Mouse (Mus musculus): ENCODE data around the gene Sgk2. TPM values are rescaled to one million over a fixed set of nuclear protein-coding genes. Genes with fewer than 3 reads are reported as not detected.
A peak's percentile ranks its signal among the peaks of the same experiment; 100 is the strongest.

Sgk2 gene
- total and polyA plus RNA-seq, 3 experiments: not detected

DNA sequence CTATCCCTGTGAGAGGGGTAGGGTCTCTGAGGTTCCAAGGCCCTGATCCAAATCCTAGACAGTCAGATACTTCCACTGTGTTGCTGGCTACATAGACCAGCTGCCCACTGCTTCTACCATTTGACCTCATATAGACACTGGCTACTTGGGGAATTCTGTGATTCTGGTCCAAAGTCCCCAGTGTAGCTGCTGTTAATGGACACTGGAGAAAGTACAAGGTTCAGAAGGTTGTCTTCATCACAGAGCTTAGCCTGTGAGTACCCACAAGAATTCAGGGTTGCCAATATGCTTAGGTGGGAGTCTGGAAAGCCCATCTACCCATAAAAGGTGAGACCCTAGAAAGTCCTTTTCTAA, 4.9 kb downstream of the Sgk2 start:
- H3K27me3 ChIP-seq (ENCODE audit: control insufficient read depth, insufficient read depth, low read length): no peaks in the 10 kb centered on the region
- no peak for TF ChIP-seq CTCF (IDR thresholded peaks at IDR 0.05)
- no peak for TF ChIP-seq POLR2A (IDR thresholded peaks at IDR 0.05; ENCODE audit: insufficient read depth, low read depth, low read length)
- no peak for TF ChIP-seq EP300 (IDR thresholded peaks at IDR 0.05; ENCODE audit: insufficient read depth, low read depth, low read length)
- no peak overlapping the region for H3K9ac ChIP-seq (ENCODE audit: low read depth, low read length)
- no peaks in the 10 kb centered on the region for H3K36me3 ChIP-seq (ENCODE audit: control insufficient read depth, insufficient read depth, low read length)
- no peak for DNase-seq
- no peaks in the 10 kb centered on the region for H3K79me2 ChIP-seq (replicated peaks; ENCODE audit: control insufficient read depth, insufficient read depth, low read length)
- no peak overlapping the region for H3K27ac ChIP-seq
- no peaks in the 10 kb centered on the region for H3K4me1 ChIP-seq (ENCODE audit: control insufficient read depth, insufficient read depth, low read length)
- no peak overlapping the region for H3K4me3 ChIP-seq
- intact Hi-C loops (cut with DNase I): no loop called here

DNA sequence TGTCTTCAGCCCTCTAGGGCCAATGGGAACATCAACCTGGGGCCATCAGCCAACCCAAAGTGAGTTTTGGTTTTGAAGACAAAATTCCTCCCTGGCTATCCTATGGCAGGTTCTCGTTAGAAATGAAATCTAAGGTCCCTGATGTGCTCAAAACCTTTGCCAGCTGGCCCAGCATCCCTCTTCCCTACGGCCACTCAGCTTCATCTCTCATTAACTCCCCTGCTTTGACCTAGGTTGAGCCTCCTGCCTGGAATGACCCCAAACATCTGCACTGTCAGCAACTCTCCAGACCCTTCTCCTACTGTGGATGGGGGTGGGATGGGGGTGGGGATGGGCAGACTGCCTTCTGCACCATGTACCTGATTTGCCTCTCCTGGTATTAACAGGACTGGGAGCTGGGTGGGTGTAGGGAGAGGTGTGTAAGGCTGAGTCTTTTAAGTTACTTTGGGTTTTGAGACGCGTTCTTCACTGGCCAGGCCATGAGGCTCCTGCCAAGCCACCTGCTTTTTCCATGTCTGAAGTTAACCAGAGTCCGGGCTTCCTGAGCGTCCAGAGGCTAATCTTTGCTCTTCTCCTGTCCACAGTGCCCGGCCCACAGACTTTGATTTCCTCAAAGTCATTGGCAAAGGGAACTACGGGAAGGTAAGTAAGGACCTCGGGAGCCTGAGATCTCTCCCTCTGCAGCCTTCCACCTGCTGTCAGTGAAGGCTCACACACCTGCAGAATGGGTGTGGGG, 6.9 kb downstream of the Sgk2 start:
- no peak overlapping the region for H3K9ac ChIP-seq (ENCODE audit: low read depth, low read length)
- 62% methylated on average over 9 of the region's 9 CpGs for WGBS
- intact Hi-C loops (cut with DNase I): no loop called here

DNA sequence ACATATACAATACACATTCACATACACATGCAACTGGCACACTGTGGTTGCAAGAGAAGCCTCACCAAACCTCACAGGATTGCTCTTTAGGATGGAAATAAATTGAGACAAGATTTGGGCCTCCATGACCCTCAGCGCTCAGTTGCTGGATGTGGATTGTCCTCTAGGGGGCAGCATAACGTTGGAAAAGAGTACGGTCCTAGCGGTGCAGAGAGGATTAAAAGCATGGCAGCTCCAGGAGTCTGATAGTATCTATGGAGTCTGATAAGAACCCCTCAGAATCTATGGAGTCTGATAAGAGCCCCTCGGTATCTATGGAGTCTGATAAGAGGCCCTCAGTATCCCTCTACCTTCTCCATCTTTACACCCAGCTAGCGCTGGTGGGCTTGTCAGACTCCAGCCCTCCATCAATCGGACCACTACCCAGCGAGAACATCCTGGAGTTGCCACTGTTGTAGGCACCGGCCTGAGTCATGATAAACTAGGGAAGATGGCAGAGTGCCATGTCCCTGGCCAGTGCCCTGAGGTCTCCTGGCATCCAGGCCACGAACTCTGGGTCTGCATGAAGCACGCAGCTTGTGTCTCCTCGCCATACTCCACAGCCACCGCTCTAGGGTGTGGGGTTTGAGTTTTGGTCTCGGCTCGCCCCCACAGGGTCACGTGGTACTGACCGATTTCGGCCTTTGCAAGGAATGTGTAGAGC, 11.5 kb downstream of the Sgk2 start:
- DNase-seq: peak; percentile 42 to 52
- Histone ChIP-seq H3K79me2 (replicated peaks; ENCODE audit: control insufficient read depth, insufficient read depth, low read length) (no peaks in the 10 kb centered on the region), H3K9ac (ENCODE audit: low read depth, low read length) (no peak overlapping the region), H3K27me3 (ENCODE audit: control insufficient read depth, insufficient read depth, low read length) (no peaks in the 10 kb centered on the region), H3K27ac (no peak overlapping the region), H3K4me1 (ENCODE audit: control insufficient read depth, insufficient read depth, low read length) (no peaks in the 10 kb centered on the region), H3K4me3 (no peak overlapping the region), H3K36me3 (ENCODE audit: control insufficient read depth, insufficient read depth, low read length) (no peaks in the 10 kb centered on the region)
- no peak for TF ChIP-seq POLR2A (IDR thresholded peaks at IDR 0.05; ENCODE audit: insufficient read depth, low read depth, low read length)
- peak; percentile 94 for TF ChIP-seq CTCF (IDR thresholded peaks at IDR 0.05)
- TF ChIP-seq EP300 (IDR thresholded peaks at IDR 0.05; ENCODE audit: insufficient read depth, low read depth, low read length): no peak
- intact Hi-C loops (cut with DNase I): loop anchor here (1.0 to 2.0 kb wide), 2 partner anchors 30 to 76 kb away; no protein-coding TSS in a partner anchor
- 19% methylated on average over 18 of the region's 18 CpGs for WGBS

More for the DNA sequence above, 6.9 kb downstream of the Sgk2 start:
- Histone ChIP-seq H3K79me2 (replicated peaks; ENCODE audit: control insufficient read depth, insufficient read depth, low read length) (no peaks in the 10 kb centered on the region), H3K4me1 (ENCODE audit: control insufficient read depth, insufficient read depth, low read length) (no peaks in the 10 kb centered on the region), H3K36me3 (ENCODE audit: control insufficient read depth, insufficient read depth, low read length) (no peaks in the 10 kb centered on the region), H3K27ac (no peak overlapping the region), H3K4me3 (no peak overlapping the region), H3K27me3 (ENCODE audit: control insufficient read depth, insufficient read depth, low read length) (no peaks in the 10 kb centered on the region)
- DNase-seq: no peak
- no peak for TF ChIP-seq CTCF (IDR thresholded peaks at IDR 0.05)
- TF ChIP-seq EP300 (IDR thresholded peaks at IDR 0.05; ENCODE audit: insufficient read depth, low read depth, low read length): no peak
- no peak for TF ChIP-seq POLR2A (IDR thresholded peaks at IDR 0.05; ENCODE audit: insufficient read depth, low read depth, low read length)

DNA sequence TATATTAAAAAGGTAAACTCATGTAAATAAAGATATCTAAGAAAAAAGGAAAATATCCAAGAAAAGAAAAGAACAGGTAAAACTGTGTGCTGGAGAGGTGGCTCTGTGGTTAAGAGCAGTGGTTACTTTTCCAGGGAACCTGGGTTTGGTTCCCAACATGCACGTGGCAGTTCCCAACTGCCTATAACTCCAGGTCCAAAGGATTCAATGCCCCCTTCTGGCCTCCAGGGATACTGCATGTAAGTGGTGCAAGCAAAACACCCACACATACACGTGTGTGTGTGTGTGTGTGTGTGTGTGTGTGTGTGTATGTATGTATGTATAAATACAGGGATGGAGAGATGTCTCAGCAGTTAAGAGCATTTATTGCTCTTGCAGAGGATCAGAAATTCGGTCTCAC, 12.6 kb downstream of the Sgk2 start:
- Histone ChIP-seq H3K4me3 (no peak overlapping the region), H3K79me2 (replicated peaks; ENCODE audit: control insufficient read depth, insufficient read depth, low read length) (no peaks in the 10 kb centered on the region), H3K27ac (no peak overlapping the region), H3K27me3 (ENCODE audit: control insufficient read depth, insufficient read depth, low read length) (no peaks in the 10 kb centered on the region), H3K9ac (ENCODE audit: low read depth, low read length) (no peak overlapping the region), H3K36me3 (ENCODE audit: control insufficient read depth, insufficient read depth, low read length) (no peaks in the 10 kb centered on the region), H3K4me1 (ENCODE audit: control insufficient read depth, insufficient read depth, low read length) (no peaks in the 10 kb centered on the region)
- intact Hi-C loops (cut with DNase I): loop anchor here (1.0 to 2.0 kb wide), 2 partner anchors 31 to 77 kb away; no protein-coding TSS in a partner anchor
- WGBS: 31% methylated on average over 3 of the region's 3 CpGs
- DNase-seq: peak; percentile 17 to 38
- TF ChIP-seq CTCF (IDR thresholded peaks at IDR 0.05) (peak; percentile 73), POLR2A (IDR thresholded peaks at IDR 0.05; ENCODE audit: insufficient read depth, low read depth, low read length) (no peak)

DNA sequence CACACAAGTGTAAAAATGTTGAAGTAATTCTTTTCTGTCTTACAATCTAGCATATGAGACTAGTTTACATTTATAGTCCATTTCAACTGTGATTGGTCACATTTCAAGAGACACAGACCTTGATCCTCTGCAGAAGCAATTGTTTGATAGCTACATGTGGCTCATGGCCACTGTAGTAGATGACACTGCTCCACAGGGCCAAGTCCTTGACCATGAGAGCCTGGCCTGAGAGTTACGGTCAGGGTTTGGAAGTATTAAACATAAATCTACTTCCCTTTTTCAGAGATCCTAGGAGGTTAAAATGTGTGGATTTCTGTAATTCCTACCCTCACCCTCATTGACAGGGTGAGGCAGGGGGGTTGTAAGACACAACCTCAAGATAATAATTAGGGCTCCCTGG, 13.9 kb downstream of the Sgk2 start:
- intact Hi-C loops (cut with DNase I): no loop called here
- TF ChIP-seq POLR2A (IDR thresholded peaks at IDR 0.05; ENCODE audit: insufficient read depth, low read depth, low read length) (no peak), EP300 (IDR thresholded peaks at IDR 0.05; ENCODE audit: insufficient read depth, low read depth, low read length) (no peak), CTCF (IDR thresholded peaks at IDR 0.05) (no peak)
- no peaks in the 10 kb centered on the region for H3K4me1 ChIP-seq (ENCODE audit: control insufficient read depth, insufficient read depth, low read length)
- DNase-seq: no peak
- no peak overlapping the region for H3K27ac ChIP-seq
- H3K27me3 ChIP-seq (ENCODE audit: control insufficient read depth, insufficient read depth, low read length): no peaks in the 10 kb centered on the region
- H3K79me2 ChIP-seq (replicated peaks; ENCODE audit: control insufficient read depth, insufficient read depth, low read length): no peaks in the 10 kb centered on the region
- no peak overlapping the region for H3K9ac ChIP-seq (ENCODE audit: low read depth, low read length)
- WGBS: 88% methylated on average over 1 of the region's 1 CpGs
- H3K36me3 ChIP-seq (ENCODE audit: control insufficient read depth, insufficient read depth, low read length): no peaks in the 10 kb centered on the region
- no peak overlapping the region for H3K4me3 ChIP-seq

DNA sequence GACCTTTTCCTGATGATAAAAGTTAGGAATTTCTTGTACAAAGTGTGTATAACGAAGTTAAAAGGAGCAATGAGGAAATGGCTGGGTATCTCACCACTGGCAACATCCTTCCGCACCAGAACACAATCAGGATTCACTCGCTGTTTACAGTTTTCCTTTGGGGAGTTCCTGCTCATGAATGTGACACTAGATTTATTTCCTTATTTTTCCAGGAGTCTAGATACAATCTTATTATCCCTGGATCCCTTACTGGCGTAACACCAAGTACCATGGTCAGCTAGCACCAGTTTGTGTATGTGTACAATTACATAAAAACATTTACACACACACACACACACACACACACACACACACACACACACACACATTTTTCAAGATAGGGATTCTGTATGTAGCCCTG, 20.2 kb downstream of the Sgk2 start:
- DNase-seq: no peak
- no peak overlapping the region for H3K4me3 ChIP-seq
- intact Hi-C loops (cut with DNase I): no loop called here
- WGBS: 49% methylated on average over 4 of the region's 4 CpGs
- no peaks in the 10 kb centered on the region for H3K79me2 ChIP-seq (replicated peaks; ENCODE audit: control insufficient read depth, insufficient read depth, low read length)
- no peak overlapping the region for H3K27ac ChIP-seq
- no peak overlapping the region for H3K9ac ChIP-seq (ENCODE audit: low read depth, low read length)
- H3K4me1 ChIP-seq (ENCODE audit: control insufficient read depth, insufficient read depth, low read length): no peaks in the 10 kb centered on the region
- TF ChIP-seq POLR2A (IDR thresholded peaks at IDR 0.05; ENCODE audit: insufficient read depth, low read depth, low read length): no peak
- no peak for TF ChIP-seq CTCF (IDR thresholded peaks at IDR 0.05)
- no peak for TF ChIP-seq EP300 (IDR thresholded peaks at IDR 0.05; ENCODE audit: insufficient read depth, low read depth, low read length)
- no peaks in the 10 kb centered on the region for H3K27me3 ChIP-seq (ENCODE audit: control insufficient read depth, insufficient read depth, low read length)
- H3K36me3 ChIP-seq (ENCODE audit: control insufficient read depth, insufficient read depth, low read length): no peaks in the 10 kb centered on the region

Measured in heart, adult 2 months (tissue).